Mouse (Mus musculus) stomach, embryonic 16.5 days (tissue): ENCODE measurements at regions not wholly inside any gene's neighbourhood (a gene's known extent, or its start where the extent isn't known, plus 50 kb on each side); places are given as distances from the start of the nearest gene placed in this dataset.
A peak's percentile ranks its signal among the peaks of the same experiment; 100 is the strongest.

Experiments used
- ATAC-seq: fragments of 200-750 bp; cut with Nextera tagmentation; 2 replicates; pipeline ENCODE4 v1.8.0; 2017; ENCODE audit warnings: moderate number of reproducible peaks, moderate TSS enrichment; ENCODE audit not compliant: insufficient read depth, low FRiP score
- H3K27ac ChIP-seq: fragments of 300-500 bp; sonication (generic); 2 replicates; pipeline ENCODE4 v1.5.1; 2014; ENCODE audit warnings: low read length
- H3K27me3 ChIP-seq: fragments of 300-500 bp; sonication (generic); 2 replicates; pipeline ENCODE4 v1.6.1; 2014; ENCODE audit warnings: low read length, control low read depth, mixed read lengths; ENCODE audit not compliant: control insufficient read depth, insufficient read depth
- H3K36me3 ChIP-seq: fragments of 300-500 bp; sonication (generic); 2 replicates; pipeline ENCODE4 v1.6.1; 2014; ENCODE audit warnings: low read length; ENCODE audit not compliant: control insufficient read depth, insufficient read depth
- H3K4me1 ChIP-seq: fragments of 300-500 bp; sonication (generic); 2 replicates; pipeline ENCODE4 v1.6.1; 2014; ENCODE audit warnings: low read length, control low read depth, mixed read lengths; ENCODE audit not compliant: control insufficient read depth, insufficient read depth
- H3K4me2 ChIP-seq: fragments of 300-500 bp; sonication (generic); 2 replicates; pipeline ENCODE4 v1.6.1; 2014; ENCODE audit warnings: low read depth, low read length, mixed read lengths
- H3K4me3 ChIP-seq: fragments of 300-500 bp; sonication (generic); replicated peaks from 2 replicates; pipeline ENCODE4 v1.5.1; 2014; ENCODE audit warnings: mild to moderate bottlenecking, low read length
- H3K9ac ChIP-seq: fragments of 300-500 bp; sonication (generic); 2 replicates; pipeline ENCODE4 v1.6.1; 2014; ENCODE audit warnings: low read length
- H3K9me3 ChIP-seq: fragments of 300-500 bp; sonication (generic); replicated peaks from 2 replicates; pipeline ENCODE4 v1.6.1; 2016; ENCODE audit warnings: low read length, control low read depth; ENCODE audit not compliant: control insufficient read depth
- WGBS: fragments of 180-500 bp; shearing (Covaris S2); extraction: QIAGEN DNeasy Blood & Tissue Kit; methylation state at CpG from one replicate; pipeline ENCODE4 v1.1.7; 2014; 5-methylcytosine and 5-hydroxymethylcytosine counted together

DNA sequence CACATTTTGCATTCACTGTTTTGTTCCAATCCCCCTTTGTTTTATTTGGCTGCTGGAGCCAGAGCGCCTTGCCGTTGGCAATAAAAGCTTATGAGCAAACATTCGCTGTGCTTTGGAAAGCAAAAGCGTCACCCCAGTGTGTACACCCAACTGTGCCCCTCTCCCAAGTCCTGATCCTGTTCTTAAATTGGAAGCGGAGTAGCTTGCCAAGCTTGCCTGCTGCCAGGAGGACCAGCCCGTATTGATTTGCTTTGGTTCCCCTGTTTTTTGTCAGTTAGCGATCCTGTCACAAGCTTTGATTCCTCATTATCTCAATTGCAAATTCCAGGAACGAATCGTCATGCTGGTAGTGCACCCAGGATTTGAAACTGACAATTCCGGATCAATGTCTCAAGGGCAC is 917.5 kb downstream of the Olfm4 start:
- Histone ChIP-seq H3K27me3 (no peaks in the 10 kb centered on the region), H3K9ac (no peak overlapping the region), H3K27ac (no peak overlapping the region), H3K4me1 (no peaks in the 10 kb centered on the region), H3K36me3 (no peaks in the 10 kb centered on the region), H3K9me3 (no peaks in the 10 kb centered on the region), H3K4me3 (no peak overlapping the region), H3K4me2 (peak overlapping the region; percentile 3; the same call in 1 of the 2 replicates)
- WGBS: 65% methylated on average over 10 of the region's 10 CpGs
- no peak for ATAC-seq

DNA sequence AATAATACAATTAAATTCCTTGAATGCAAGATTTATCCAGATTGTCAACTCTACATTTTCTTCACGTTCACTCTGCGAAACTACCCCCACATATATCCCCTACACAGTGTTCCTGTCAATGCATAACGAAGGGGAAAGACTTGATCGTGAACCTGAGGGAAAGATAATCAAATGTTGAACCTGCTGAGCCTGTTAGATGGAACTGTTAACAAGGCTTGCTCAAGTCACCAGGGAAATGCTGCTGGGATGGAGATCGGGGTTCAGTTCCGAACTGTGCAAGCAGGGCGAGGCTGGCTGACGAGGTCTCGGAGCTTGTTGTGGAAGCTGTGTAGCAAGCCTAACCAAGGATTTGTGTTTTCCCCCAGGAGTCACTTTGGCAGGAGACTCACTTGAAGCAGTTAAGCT is 917.9 kb downstream of the Olfm4 start:
- no peak overlapping the region for H3K9ac ChIP-seq
- H3K36me3 ChIP-seq: no peaks in the 10 kb centered on the region
- no peaks in the 10 kb centered on the region for H3K27me3 ChIP-seq
- H3K4me1 ChIP-seq: no peaks in the 10 kb centered on the region
- no peak overlapping the region for H3K4me2 ChIP-seq
- H3K9me3 ChIP-seq: no peaks in the 10 kb centered on the region
- H3K4me3 ChIP-seq: no peak overlapping the region
- H3K27ac ChIP-seq: no peak overlapping the region
- 81% methylated on average over 9 of the region's 9 CpGs for WGBS
- ATAC-seq: no peak

DNA sequence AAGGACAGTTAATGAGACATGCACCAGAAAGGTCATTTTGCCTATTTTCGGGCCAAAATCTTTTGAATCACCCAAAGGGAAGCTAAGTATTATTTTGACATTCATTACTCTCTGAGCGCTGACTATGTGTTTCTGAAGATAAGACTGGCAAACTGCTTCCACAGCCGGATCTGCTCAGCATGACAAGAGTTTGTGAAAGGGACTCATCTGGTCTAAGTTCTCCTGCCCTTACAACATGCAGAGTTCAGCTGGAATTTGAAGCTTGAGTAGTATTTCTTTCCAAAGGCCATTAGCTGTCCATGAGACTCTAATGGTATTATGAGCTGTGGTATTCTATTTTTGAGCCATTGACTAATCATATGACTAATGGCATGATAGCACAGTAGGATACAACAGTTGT is 932.1 kb downstream of the Olfm4 start:
- H3K9ac ChIP-seq: no peak overlapping the region
- H3K4me1 ChIP-seq: no peaks in the 10 kb centered on the region
- no peak overlapping the region for H3K4me3 ChIP-seq
- H3K27me3 ChIP-seq: no peaks in the 10 kb centered on the region
- H3K4me2 ChIP-seq: no peak overlapping the region
- ATAC-seq: no peak
- no peak overlapping the region for H3K27ac ChIP-seq
- 58% methylated on average over 3 of the region's 3 CpGs for WGBS
- no peaks in the 10 kb centered on the region for H3K9me3 ChIP-seq
- H3K36me3 ChIP-seq: no peaks in the 10 kb centered on the region

DNA sequence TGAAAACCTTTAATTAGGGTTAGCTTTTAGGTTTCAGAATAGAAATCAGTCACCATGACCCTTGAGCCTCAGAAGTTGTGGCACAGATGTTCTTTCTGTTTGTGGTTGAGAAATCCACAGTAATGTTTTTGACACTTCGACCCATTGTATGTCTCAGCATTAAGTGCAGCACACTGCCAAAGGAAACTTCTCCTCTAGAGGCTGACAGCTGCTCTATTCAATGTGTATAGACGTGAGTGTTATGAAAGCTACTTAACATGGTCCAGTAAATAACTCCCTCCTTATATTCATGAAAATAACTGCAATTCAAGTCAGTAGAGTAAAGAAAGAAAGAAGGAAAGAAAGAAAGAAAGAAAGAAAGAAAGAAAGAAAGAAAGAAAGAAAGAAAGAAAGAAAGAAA is 939.9 kb downstream of the Olfm4 start:
- ATAC-seq: no peak
- Histone ChIP-seq H3K4me2 (no peak overlapping the region), H3K9ac (no peak overlapping the region), H3K27ac (no peak overlapping the region), H3K4me1 (no peaks in the 10 kb centered on the region), H3K27me3 (no peaks in the 10 kb centered on the region), H3K4me3 (no peak overlapping the region), H3K9me3 (no peaks in the 10 kb centered on the region), H3K36me3 (no peaks in the 10 kb centered on the region)
- 46% methylated on average over 2 of the region's 2 CpGs for WGBS

DNA sequence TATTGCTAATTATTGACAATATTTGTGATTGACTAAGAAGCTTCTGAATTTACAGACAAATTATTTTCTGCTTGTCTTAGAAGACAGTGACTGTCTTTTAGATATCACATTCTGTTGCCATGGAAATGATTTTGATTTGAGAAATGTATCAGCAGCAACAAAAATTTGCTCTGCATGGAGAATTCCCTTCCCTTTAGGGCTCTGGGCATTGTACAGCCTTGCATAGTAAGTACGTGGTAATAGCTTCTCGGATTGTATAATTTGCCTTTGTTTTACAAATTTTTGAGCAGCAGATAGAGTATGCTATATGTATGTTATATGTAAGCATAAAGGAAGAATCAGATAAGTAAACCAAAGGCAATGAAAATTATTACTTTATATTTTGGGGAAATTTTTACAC is 976.1 kb downstream of the Olfm4 start:
- no peak overlapping the region for H3K4me2 ChIP-seq
- no peaks in the 10 kb centered on the region for H3K36me3 ChIP-seq
- H3K27me3 ChIP-seq: no peaks in the 10 kb centered on the region
- WGBS: 87% methylated on average over 2 of the region's 2 CpGs
- no peak for ATAC-seq
- H3K9me3 ChIP-seq: no peaks in the 10 kb centered on the region
- no peak overlapping the region for H3K4me3 ChIP-seq
- H3K27ac ChIP-seq: no peak overlapping the region
- H3K9ac ChIP-seq: no peak overlapping the region
- H3K4me1 ChIP-seq: no peaks in the 10 kb centered on the region

DNA sequence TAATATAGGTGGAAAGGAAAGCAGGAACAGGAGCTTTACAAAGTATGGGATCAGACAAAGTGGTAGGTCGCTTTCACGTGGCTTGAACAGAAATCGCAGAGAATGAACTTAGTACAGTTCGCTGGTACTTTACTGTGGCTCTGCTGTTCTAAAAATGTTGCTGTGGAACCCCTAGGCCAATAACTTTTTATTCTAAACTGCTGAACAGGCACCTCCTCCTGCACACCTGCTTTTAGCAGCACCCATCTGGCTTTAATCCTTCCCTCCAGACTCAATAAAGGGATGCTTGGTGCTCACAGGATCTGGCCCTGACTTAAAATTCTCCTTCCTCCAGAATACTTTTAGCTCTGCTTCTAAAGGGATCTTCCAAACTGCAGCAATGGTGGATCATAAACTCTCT is 991.9 kb downstream of the Olfm4 start:
- no peak overlapping the region for H3K4me2 ChIP-seq
- H3K36me3 ChIP-seq: no peaks in the 10 kb centered on the region
- no peaks in the 10 kb centered on the region for H3K27me3 ChIP-seq
- H3K4me3 ChIP-seq: no peak overlapping the region
- H3K27ac ChIP-seq: no peak overlapping the region
- H3K9ac ChIP-seq: no peak overlapping the region
- H3K9me3 ChIP-seq: no peaks in the 10 kb centered on the region
- WGBS: 92% methylated on average over 4 of the region's 4 CpGs
- H3K4me1 ChIP-seq: no peaks in the 10 kb centered on the region; the same call in 1 of the 2 replicates
- no peak for ATAC-seq

DNA sequence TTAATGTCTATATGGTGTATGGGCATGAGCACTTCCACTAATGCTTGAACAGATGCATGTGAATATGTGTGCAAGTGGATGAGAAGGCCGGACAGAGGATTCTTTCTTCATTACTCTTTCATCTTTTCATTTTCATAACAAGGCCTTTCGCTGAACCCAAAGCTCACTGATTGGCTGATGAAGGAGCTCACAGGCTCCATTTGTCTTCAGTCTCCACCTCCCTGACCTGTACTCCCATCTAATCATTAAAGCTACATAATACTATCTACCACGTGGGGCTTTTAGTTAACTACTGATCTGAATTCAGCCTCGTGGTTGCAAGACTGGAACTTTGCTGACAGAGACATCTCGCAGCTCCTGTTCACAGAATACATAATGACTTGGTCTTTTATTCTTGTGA is 992.8 kb downstream of the Olfm4 start:
- Histone ChIP-seq H3K4me3 (no peak overlapping the region), H3K27ac (no peak overlapping the region), H3K36me3 (no peaks in the 10 kb centered on the region), H3K4me2 (no peak overlapping the region), H3K9me3 (no peaks in the 10 kb centered on the region), H3K9ac (no peak overlapping the region), H3K4me1 (no peaks in the 10 kb centered on the region; the same call in 1 of the 2 replicates), H3K27me3 (no peaks in the 10 kb centered on the region)
- no peak for ATAC-seq
- 56% methylated on average over 5 of the region's 5 CpGs for WGBS

DNA sequence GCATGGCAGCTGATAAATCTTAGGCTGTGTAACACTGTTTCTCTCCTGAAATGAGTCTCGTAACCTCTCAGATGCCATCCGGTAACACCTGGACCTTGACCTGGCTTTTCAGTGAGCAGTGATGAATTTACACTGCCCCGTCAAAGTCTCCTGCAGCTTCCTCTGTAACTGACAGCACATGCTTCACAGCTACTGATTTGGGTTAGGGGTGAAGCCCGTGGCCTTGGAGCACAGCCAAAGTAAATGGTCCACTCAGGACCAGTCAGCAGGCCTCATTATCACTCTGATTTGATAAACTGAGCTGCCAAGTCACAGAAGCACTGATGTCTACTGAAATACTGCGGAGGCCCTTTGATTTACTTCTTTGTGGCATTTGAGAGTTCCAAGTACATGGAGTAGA is 995.6 kb downstream of the Olfm4 start:
- H3K4me2 ChIP-seq: no peak overlapping the region
- no peaks in the 10 kb centered on the region; the same call in 1 of the 2 replicates for H3K4me1 ChIP-seq
- WGBS: 31% methylated on average over 5 of the region's 5 CpGs
- no peak for ATAC-seq
- no peaks in the 10 kb centered on the region for H3K36me3 ChIP-seq
- no peak overlapping the region for H3K27ac ChIP-seq
- H3K4me3 ChIP-seq: no peak overlapping the region
- no peaks in the 10 kb centered on the region for H3K27me3 ChIP-seq
- no peaks in the 10 kb centered on the region for H3K9me3 ChIP-seq
- no peak overlapping the region for H3K9ac ChIP-seq

DNA sequence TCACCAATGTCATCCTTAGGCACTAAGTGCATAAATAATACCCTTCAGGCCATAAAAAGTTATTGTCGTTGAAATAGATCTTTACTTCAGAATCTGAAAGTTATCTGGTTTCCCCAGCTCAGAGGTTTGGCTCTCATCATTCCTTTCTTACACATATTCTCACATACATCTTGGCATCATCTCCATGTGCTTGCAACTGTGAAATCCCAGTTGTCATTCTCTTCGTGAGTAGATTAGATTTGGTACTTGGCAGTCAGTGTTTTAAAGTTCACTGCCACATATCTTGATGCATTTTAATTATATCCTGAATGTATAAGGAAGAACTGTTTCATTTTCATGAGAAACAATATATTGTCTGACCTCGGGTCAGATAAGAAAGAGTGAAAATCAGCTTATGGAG is 1006.3 kb downstream of the Olfm4 start:
- no peak for ATAC-seq
- WGBS: 71% methylated on average over 3 of the region's 3 CpGs

DNA sequence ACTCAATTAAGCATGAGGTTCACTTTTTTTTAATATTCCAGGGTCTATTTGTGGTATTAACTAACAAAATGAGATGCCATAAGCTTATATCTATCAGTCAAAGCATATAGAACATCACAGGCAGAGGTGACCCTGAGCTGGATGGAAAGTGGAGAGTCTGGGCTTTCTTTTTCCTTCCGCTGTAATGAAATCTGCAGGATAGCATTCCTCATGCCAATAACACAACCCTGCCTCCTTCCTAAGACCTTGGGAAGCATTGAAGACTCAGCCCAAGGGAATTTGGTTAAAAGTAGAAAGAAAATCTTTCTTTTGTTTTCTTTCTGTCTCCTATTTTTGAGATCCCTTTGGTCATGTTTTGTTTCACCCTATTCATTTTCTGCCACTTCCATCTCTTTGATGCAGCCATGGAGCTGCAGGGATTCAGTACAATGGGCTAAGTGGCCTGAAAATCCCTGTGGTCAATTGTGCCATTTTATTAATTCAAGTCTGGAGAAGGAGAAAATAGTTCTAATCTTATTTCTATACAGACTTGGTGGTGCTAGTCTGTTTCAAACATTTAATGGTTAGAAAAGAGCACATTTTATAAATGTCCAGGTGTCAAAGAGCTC is 1006.9 kb downstream of the Olfm4 start:
- no peak for ATAC-seq

More for the DNA sequence above, 1006.3 kb downstream of the Olfm4 start:
- no peaks in the 10 kb centered on the region for H3K36me3 ChIP-seq
- H3K4me2 ChIP-seq: no peak overlapping the region
- H3K9ac ChIP-seq: no peak overlapping the region
- no peaks in the 10 kb centered on the region for H3K27me3 ChIP-seq
- H3K9me3 ChIP-seq: no peaks in the 10 kb centered on the region
- no peak overlapping the region for H3K4me3 ChIP-seq
- no peak overlapping the region for H3K27ac ChIP-seq
- H3K4me1 ChIP-seq: no peaks in the 10 kb centered on the region

More for the DNA sequence above, 1006.9 kb downstream of the Olfm4 start:
- WGBS: 92% methylated on average over 1 of the region's 1 CpGs
- no peaks in the 10 kb centered on the region for H3K36me3 ChIP-seq
- H3K27me3 ChIP-seq: no peaks in the 10 kb centered on the region
- no peak overlapping the region for H3K4me3 ChIP-seq
- no peaks in the 10 kb centered on the region for H3K4me1 ChIP-seq
- H3K27ac ChIP-seq: no peak overlapping the region
- no peaks in the 10 kb centered on the region for H3K9me3 ChIP-seq
- no peak overlapping the region for H3K4me2 ChIP-seq
- H3K9ac ChIP-seq: no peak overlapping the region
